Mouse (Mus musculus) ovary, postnatal 36 days (tissue): ENCODE measurements around the gene Odf3l2.

Experiments used
- DNase-seq: peaks from one replicate; pipeline ENCODE4 v3.0.0; 2022; ENCODE audit warnings: low spot score, mixed read lengths

The Odf3l2 gene

DNA sequence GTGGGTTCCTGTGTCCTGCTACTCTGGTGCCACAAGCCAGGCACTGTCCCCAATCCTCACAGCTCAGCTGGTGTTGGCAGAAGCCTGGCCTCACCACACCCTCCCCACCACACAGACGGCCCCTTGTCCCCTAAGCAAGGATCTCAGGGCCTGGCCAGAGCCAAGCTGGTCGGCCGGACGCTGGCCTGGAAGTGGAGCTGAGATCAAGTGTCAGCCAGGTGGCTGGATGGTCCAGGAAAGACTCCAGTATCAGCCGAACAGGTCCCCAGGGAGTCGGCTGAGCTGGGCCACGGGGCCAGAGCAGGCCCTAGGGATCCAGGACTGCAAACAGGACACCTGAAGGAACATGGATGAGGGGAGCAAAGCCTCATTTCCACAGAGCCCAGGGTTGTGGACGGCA is at the start of gene Odf3l2:
Gene Odf3l2 (minus strand): TSS at position 28 of the 400 bp plus-strand sequence.
- DNase-seq = no peak

DNA sequence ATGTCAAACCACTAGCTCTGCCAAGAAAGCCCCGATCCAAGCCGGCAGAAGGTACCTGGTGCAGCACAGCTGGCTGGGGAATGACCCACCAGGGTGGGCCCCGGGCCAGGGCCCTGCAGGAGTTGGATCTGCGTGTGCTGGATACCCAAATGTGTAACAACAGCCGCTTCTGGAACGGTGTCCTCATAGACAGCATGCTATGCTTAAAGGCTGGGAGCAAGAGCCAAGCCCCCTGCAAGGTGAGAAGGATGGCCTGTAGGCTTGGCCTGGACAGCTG is 48.8 kb upstream of the Odf3l2 start:
- DNase-seq = peak; percentile 4

DNA sequence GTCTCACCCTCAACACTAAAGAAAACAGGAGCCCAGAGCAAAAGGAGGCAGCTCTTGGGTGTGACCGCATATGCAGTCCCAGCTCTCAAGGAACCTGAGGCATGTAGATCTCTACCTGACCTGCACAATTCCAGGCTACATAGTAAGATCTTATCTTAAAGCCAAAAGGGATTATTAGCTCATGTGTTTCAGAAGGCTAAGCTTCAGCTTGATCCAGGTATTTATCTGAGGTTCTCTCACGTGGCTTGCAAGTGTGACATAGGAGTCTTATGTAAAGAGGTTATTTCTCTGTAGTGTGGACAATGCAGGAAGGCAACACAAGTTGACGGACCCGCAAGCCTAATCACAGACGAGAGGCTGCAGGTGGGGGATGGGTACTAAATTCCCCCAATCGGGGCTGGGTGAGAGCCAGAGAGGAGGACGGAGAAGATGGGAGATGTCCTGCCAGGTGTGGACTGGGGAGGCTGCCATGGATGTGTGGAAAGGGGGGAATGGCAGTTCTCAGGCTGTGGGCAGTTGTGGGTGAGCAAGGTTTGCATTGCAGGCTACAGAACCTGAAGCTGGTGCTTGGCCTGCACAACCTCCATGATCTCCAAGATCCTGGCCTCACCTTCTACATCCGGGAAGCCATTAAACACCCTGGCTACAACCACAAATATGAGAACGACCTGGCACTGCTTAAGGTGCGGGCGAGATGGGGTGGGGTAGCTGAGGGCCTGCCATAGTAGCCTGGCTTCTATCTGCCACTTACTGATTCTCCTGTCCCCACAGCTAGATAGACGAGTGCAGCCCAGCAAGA is 48.2 kb upstream of the Odf3l2 start:
- peak; percentile 3 for DNase-seq

DNA sequence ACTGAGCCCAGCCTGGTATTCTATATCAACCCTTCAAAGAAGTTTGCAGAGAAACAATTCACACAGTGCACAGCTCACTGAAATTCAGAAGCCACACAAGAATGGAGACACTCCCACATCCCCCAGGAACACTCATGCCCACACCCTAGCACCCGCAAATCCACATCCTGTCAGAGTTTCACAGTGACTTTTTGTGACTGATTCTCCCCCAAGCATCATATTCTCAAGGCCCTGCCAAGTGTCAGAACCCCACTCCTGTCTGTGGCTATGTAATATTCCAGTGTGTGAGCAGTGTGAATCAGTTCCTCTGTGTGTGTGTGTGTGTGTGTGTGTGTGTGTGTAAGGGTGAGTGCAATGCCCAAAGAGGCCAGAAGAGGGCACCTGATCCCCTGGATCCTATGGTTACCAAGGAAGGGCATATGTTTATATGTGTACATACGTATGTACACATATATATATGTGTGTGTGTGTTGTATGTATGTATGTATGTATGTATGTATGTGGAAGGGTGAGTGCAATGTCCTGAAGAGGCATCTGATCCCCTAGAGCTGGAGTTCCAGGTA is 46.5 kb upstream of the Odf3l2 start:
- no peak for DNase-seq

DNA sequence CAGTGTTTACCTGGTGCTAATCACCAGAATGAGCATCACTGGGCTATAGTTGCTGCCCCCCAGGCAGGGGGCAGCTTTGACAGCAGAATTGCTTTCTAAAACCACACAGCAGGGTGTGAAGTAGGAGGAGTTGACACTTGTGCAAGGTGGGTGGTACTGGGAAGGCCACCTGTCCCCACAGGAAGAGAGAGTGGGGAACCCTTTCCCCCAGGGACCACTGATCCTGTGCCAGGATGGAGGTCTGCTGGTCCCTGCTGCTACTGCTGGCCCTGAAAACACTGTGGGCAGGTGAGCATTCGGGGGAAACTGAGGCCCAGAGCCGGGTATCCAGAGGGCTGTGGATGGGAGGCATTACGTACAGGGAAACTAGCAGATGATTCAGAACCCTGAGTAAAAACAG is 43.6 kb upstream of the Odf3l2 start:
- DNase-seq = no peak

DNA sequence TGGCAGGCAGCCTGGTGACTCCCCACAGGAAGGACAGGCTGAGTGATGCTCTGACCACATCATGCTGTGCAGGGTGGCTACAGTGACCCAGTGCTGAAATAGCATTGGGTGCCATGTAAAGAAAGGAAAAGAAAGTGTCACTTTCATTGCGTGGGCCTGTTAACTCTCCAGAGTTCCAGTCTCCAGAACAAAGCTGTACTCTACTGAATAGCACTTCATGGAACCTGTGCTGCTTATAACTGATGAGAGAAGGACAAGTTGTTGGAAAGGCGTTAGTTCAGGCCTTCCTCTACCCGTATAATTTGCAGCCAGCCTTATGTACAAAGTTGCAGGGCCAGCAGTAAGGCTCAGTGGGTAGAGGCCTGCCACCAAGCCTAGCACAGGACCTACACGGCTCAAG is 43.2 kb upstream of the Odf3l2 start, which contains the start of gene Gzmm:
Gene Gzmm (plus strand): TSS at position 301 of the 400 bp plus-strand sequence.
- no peak for DNase-seq

DNA sequence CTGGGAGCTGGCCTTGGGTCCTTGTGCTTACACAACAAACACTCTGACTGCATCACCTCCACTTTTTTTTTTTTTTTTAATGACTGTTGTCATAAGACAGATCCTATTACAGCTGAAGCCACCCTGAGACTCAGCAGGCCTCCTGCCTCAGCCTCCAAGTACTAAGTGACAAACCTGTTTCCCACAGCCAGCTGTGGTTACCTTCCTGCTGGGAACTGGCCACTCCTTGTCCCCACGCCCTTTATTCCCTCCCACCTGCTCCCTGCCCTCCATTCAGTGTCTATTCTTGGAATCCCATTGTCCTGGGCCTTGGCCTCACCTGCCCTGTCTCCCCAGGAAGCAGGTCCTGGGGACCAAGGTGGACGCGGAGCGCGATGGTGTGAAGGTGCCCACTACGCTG is 42.0 kb upstream of the Odf3l2 start:
- DNase-seq = peak; percentile 2

DNA sequence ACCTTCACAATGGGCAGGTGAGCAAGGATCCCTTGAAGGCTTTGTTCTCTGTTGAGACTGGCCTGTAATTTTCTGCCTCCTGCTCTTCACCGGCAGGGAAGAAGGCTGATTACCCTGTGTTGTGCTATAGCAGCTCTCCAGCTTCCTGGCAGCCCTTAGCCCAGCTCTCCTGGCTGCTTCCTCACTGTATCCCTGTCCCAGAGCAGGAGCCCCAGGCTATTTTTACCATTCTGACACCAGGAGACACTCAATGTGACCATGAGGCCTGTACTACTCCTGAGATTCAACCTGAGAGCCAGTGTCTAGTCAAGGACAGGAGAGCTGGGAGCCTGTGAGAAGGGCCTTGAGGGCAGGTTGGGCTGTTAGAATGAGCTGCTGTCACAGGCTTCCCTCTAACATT is 41.2 kb upstream of the Odf3l2 start:
- no peak for DNase-seq

DNA sequence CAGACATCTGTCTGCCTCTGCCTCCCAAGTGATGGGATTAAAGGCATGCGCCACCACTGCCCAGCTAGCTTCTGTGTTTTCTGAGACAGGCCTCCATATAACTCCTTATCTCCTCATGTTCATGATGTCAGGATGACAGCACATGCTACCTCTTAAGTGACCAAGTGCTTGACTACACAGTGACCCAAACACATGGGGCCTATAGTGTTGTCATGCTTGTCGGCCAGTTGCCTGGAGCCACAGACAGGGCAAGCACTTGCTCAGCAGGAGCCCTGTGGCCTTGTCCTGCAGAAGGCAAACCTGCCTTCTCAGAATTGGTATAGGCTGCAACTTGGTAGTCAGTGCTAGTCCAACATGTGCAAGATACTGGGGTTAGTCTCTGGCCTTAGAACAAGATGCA is 40.7 kb upstream of the Odf3l2 start:
- peak; percentile 3 for DNase-seq

DNA sequence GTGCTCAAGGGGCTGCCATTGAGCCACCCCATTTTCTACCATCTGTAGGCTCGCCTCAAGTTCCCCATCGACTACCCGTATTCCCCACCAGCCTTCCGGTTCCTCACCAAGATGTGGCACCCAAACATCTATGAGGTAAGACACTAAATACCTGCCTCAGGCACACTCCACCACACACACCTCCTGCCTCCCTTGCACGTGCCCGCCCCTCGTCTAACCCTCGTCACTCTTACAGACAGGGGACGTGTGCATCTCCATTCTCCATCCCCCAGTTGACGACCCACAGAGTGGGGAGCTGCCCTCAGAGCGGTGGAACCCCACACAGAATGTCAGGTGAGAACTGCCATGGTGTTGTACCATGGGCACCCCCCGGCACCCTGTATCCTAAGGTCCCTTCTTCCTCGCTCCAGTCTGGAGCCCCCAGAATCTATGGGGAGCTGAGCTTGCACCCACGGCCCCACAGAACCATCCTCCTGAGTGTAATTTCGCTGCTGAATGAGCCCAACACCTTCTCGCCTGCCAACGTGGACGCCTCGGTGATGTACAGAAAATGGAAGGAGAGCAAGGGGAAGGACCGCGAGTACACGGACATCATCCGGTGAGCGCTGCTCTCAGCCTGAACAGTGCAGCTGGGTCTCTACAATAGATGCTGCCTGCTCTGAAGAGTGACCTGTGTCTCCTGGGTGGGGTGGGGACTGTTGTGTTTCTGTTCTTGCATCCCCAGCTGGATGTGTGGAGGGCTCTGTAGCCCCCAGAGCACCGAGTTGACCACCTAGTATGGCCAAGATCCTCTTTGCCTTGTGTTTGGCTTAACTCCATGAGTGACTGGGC is 39.4 kb upstream of the Odf3l2 start:
- peak; percentile 5 for DNase-seq

DNA sequence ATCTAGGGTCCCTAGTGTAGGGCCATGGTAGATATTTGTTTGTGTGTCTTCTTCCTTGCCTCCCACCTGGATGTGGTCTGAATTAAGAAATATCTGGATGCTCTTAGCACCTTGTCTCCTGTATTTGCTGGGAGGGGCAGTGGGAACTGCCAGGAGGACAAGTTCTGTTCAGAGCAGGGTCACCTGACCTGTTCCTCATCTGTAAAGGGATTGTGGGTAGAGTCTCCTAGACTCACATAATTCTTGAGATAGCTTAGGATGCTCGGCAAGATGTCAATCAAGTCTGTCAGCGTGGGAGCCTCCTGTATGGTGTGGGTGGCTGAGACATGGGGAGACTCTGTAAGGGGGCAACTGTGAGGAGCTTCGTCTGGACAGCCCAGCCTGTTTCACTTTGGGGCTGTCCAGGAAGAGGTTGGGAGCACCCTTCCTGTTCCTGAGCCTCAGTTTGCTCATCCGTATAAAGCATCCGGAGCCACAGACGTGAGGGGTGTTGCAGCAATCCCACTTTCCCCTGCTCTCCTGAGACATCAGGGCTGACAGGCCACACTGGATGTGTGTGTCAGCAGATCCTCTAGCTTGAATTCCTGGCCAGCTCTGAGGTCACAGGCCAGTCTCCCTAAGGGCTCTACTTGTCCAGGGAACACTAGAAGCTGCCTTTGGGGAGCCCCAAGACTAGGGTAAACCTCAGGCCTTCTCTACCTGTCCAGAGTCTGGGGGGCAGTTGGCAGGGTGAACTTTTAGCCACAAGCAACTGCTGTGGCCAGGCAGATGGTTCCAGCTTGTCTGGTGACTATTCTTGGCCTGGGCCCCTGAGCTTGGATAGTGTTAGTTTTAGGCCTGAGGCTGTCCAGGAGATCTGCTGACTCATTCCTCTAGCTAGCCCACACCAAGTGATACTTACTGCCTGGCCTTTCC is 38.4 kb upstream of the Odf3l2 start:
- DNase-seq = peak; percentile 5

DNA sequence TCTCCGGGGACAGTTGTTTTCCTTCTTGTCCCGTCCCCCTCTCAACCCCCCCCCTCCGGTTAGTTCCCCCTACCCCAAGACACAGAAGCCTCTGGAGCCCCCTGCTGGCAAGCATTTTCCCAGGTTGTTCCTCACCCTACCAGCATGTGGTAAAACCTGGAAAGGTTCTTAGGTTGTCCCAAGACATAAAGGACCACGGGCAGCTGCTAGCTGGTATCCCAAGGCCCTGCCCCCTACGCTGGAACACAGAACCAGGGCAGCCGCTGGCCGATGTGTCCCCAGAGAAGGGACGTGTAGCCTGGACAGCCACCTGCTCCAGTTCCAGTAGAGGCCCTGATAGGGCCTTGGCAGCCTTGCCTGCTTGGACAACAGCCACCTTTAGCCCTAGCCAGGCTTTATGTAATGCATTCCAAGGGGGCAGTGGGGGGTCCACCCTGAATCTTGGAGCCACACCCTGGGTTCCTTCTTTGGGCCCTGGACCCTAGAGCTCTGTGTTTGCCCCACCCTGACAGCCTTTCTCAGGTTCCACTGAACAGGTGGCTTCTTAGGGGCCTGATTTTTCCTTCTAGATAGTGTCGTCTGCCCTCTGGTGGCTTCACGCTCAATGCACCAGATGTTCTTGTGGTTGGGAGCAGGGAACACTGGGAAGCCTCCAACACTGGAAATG is 37.5 kb upstream of the Odf3l2 start:
- peak; percentile 56 for DNase-seq

DNA sequence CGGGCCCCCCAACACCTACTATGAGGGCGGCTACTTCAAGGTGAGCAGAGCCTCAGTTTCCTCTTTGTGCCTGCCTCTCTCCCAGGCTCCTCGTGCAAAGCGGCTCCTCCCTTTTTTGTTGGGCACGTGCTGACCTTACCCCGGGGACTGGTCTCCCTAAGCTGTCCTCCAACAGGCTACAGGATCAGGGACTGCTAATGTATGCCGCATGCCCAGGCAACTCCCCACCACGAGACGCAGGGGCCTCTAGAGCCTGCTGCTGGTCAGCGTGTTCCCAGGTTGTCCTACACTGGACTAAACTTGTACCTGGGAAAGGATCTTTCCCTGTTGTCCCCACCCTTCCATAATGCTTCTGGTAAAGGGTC is 37.0 kb upstream of the Odf3l2 start:
- peak; percentile 29 for DNase-seq

DNA sequence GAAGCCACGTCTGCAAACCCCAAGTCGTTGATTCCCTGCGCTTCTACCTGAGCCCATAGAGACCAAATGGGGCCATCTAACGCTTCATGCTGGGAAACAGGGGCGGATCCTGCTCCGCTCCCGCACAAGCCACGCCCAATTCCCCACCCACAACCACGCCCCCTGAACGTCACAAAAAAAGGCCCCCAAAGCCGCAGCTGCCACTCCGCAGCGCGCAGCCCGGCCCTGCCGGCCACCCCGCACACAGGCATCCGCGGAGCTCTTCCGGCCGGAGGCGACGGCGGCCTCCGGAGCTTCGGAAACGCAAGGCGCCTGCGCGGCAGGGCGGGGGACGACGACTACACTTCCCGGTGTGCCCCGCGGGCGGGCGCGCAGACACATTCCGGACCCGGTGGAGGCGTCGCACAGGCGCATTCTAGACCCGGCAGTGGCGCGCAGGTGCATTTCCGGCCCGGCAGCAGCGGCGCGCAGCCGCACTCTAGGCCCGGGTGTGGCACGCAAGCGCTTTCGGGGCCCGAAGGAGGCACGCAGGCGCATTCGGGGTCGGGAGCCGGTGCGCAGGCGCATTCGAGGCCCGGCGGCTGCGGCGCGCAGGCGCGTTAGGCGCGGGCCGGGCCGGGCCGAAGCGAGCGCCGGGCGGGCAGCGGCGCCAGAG is 36.2 kb upstream of the Odf3l2 start, which contains the start of gene Cdc34:
Gene Cdc34 (plus strand): TSS at position 605 of the 655 bp plus-strand sequence.
- peak; percentile 100 for DNase-seq

DNA sequence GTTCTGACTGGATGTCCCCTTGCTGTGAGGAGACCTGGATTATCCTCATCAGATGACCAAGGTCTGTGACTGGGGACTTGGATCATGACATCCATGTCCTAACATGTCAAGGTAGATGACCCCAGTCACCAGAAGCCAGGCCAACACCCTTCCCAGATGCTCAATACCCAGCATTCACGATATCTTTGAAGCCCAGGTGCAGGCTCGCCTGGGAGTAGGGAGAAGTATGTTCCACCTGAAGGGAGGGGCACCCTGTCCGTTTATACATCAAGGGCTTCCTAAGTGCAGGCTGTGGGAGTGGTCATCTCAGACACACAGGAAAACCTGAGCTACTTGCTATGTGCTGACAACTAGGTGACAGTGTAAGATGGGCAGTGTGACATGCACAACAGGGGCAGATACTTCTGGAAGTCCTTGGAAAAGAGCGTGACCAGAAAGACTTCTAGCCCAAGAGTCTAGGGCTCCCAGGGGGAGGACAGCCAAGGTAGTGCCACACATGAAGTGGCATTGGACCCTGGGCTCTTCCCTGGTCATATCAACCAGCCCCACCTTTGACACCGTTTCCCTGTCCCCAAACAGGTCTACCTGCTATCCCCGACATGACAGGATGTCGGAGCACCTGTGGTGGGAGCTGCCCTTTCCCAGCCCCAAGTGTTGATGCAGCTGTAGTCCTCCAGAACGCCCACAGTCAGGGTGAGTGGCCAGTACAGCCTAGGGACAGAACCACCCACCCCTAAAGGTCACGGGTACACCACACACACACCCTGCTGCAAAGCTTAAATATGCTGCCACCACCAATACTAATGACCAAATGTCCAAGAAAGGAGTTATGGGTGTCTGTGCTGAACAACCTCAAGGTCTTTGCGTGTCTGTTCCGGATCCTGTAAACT is 35.3 kb upstream of the Odf3l2 start:
- peak; percentile 22 for DNase-seq

DNA sequence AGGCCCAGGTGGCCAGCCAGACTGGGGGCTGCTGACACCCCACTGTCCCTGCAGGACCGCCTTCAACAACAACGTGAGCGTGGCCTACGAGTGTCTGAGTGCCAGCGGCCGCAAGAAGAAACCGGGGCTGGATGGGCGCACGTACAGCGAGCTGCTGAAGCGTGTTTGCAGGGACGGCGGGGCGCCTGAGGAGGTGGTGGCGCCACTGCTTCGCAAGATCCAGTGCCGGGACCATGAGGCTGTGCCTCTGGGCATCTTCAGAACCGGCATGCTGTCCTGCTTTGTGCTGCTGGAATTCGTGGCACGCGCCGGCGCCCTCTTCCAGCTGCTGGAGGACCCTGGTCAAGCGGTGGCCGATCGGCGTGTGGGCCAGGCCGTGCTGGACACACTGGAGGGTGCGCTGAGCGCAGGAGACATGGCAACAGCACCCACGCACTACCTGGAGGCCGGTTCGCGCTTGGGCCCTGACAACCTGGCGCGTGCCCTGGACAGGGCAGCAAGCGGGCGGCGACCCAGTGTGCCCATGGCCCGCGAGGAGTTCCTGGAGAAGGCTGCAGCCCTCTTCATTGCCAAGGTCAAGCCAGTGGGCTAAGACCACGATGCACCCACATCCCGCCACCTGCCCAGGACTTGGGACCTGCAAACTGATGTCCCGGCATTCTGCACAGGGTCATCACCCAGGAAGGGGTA is 30.0 kb upstream of the Odf3l2 start:
- peak; percentile 7 for DNase-seq

DNA sequence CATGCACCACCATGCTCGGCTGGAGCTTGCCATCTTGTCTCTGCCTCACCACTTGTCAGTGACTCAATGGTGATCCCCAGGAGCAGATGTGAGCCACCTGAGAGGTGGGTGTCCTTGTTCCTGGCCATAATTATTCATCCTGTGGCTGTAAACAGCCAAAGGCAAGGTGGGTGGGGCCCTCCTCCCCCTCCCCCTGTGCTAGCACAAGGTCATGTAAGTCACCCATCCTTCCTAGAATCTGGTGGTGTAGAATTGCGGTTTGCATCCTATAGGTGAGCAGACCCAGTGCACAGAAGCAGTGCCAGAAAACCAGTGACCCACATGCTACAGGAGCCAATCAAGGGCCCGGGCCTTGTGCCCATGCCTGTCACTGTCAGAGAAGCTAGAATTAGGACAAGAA is 27.5 kb upstream of the Odf3l2 start:
- no peak for DNase-seq

DNA sequence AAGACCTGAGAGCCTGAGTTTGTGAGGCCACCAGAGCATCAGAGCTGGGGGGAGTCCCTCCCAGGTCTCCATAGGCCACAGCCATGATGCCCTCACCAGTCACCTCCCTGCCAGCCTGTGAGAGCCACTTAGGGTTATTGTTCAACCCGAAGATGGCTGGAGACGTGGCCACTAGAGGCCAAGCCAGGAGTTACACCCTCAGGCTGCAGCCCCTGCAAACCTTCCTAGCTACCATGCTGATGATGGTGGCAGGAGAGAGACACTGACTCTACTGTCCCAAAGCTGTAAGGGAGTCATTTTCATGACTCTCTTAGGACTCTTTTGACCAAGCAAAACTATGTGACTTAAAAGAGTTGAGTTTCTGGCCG is 26.5 kb upstream of the Odf3l2 start:
- peak; percentile 3 for DNase-seq

DNA sequence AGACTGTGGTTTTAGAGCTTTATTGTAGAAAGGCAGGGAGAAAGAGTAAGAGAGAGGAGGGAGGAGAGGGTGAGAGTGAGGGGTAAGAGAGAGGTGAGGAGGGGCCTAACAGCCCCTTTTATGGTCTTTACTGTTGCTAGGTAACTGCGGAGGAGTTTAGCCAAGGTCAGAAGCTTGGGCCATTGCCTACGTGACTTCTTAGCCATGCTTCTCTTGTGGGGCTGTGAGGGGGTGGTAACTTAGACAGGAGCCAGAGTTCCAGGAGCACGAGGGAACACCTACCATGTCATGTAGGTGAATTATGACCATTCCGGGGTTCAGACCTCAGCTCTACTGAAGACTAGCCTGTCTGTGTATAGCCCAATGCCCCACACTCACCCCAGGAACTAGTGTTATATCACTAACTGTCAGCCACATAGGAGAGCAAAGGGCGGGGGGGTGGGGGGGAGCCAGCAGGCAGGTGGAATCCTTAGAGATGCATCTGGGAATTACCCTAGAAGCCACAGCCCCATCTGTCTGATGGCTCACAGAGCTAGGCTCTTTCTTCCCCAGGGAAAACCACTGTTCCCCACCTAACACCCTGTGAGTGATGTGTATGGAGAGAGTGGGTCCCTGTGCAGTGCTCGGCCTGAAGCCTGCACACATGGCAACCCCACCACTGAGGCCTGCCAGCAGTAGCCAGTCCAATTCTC is 26.0 kb upstream of the Odf3l2 start:
- peak; percentile 4 for DNase-seq
